Mouse (Mus musculus): Measurements from ENCODE around the gene Ctu1. TPM values are rescaled to one million over a fixed set of nuclear protein-coding genes. Genes with fewer than 3 reads are reported as not detected.
"Not testable (repeated sequence)": the region's sequence is repeated elsewhere in the genome, so short reads cannot be mapped to it uniquely, and the experiment has no call there.

Ctu1 gene
- polyA plus RNA-seq, 1 experiment from 2014 or later: 3.7 TPM

GRCm38 (mm10) chr7:43671064-43671808 lies 580 bp upstream of the Ctu1 start:
- Histone ChIP-seq H3K4me2 (ENCODE audit: low read depth, low read length) (peak overlapping the region; percentile 70), H3K27ac (ENCODE audit: low read length) (0 out of 2 replicates have a peak overlapping the region, but pooled peaks have one; percentile 5), H3K9ac (ENCODE audit: low read depth, low read length) (peak overlapping the region; percentile 52), H3K27me3 (ENCODE audit: control insufficient read depth, insufficient read depth, low read depth, low read length) (no peaks in the 10 kb centered on the region), H3K36me3 (ENCODE audit: control insufficient read depth, insufficient read depth) (peaks cover 2% of the 10 kb centered on the region; the same call in 1 of the 2 replicates), H3K9me3 (replicated peaks; ENCODE audit: control insufficient read depth, low read length) (no peaks in the 10 kb centered on the region), H3K4me1 (ENCODE audit: control insufficient read depth, low read depth, low read length) (peaks cover 7% of the 10 kb centered on the region), H3K4me3 (ENCODE audit: low read depth, low read length) (peak overlapping the region; percentile 76)
- peak; percentile 2; the same call in 1 of the 2 replicates for ATAC-seq (ENCODE audit: low read depth)
- WGBS (ENCODE audit: insufficient replicate concordance): 57% methylated on average over 11 of the region's 11 CpGs

- Histone ChIP-seq H3K9ac (ENCODE audit: low read depth, low read length) (peak overlapping the region; percentile 72), H3K9me3 (replicated peaks; ENCODE audit: control insufficient read depth, low read length) (no peaks in the 10 kb centered on the region), H3K4me1 (ENCODE audit: control insufficient read depth, low read depth, low read length) (peaks cover 7% of the 10 kb centered on the region), H3K27me3 (ENCODE audit: control insufficient read depth, insufficient read depth, low read depth, low read length) (no peaks in the 10 kb centered on the region), H3K36me3 (ENCODE audit: control insufficient read depth, insufficient read depth) (peaks cover 16% of the 10 kb centered on the region), H3K4me2 (ENCODE audit: low read depth, low read length) (peak overlapping the region; percentile 70), H3K27ac (ENCODE audit: low read length) (no peak overlapping the region), H3K4me3 (ENCODE audit: low read depth, low read length) (peak overlapping the region; percentile 76)
- WGBS (ENCODE audit: insufficient replicate concordance): 16% methylated on average over 10 of the region's 10 CpGs
- no peak for ATAC-seq (ENCODE audit: low read depth)
These were observed 905 bp downstream of the Ctu1 start for GRCm38 (mm10) chr7:43672581-43673260.

- no peak overlapping the region for H3K27ac ChIP-seq (ENCODE audit: low read length)
- H3K36me3 ChIP-seq (ENCODE audit: control insufficient read depth, insufficient read depth): peaks cover 17% of the 10 kb centered on the region
- no peaks in the 10 kb centered on the region for H3K27me3 ChIP-seq (ENCODE audit: control insufficient read depth, insufficient read depth, low read depth, low read length)
- H3K4me3 ChIP-seq (ENCODE audit: low read depth, low read length): no peak overlapping the region
- H3K9me3 ChIP-seq (replicated peaks; ENCODE audit: control insufficient read depth, low read length): no peaks in the 10 kb centered on the region
- peaks cover 7% of the 10 kb centered on the region for H3K4me1 ChIP-seq (ENCODE audit: control insufficient read depth, low read depth, low read length)
- no peak overlapping the region for H3K9ac ChIP-seq (ENCODE audit: low read depth, low read length)
- WGBS (ENCODE audit: insufficient replicate concordance): 88% methylated on average over 32 of the region's 32 CpGs
- no peak for ATAC-seq (ENCODE audit: low read depth)
- H3K4me2 ChIP-seq (ENCODE audit: low read depth, low read length): no peak overlapping the region
These were observed 3.3 kb downstream of the Ctu1 start for GRCm38 (mm10) chr7:43675091-43675490.

- H3K36me3 ChIP-seq (ENCODE audit: control insufficient read depth, insufficient read depth): peaks cover 17% of the 10 kb centered on the region
- no peak overlapping the region for H3K4me3 ChIP-seq (ENCODE audit: low read depth, low read length)
- no peaks in the 10 kb centered on the region for H3K9me3 ChIP-seq (replicated peaks; ENCODE audit: control insufficient read depth, low read length)
- H3K27me3 ChIP-seq (ENCODE audit: control insufficient read depth, insufficient read depth, low read depth, low read length): no peaks in the 10 kb centered on the region
- H3K4me2 ChIP-seq (ENCODE audit: low read depth, low read length): no peak overlapping the region
- H3K27ac ChIP-seq (ENCODE audit: low read length): no peak overlapping the region
- no peaks in the 10 kb centered on the region for H3K4me1 ChIP-seq (ENCODE audit: control insufficient read depth, low read depth, low read length)
- no peak for ATAC-seq (ENCODE audit: low read depth)
- H3K9ac ChIP-seq (ENCODE audit: low read depth, low read length): no peak overlapping the region
These were observed 6.7 kb downstream of the Ctu1 start for GRCm38 (mm10) chr7:43678517-43678916.

GRCm38 (mm10) chr7:43680960-43681359 lies 9.1 kb downstream of the Ctu1 start:
- H3K4me1 ChIP-seq (ENCODE audit: control insufficient read depth, low read depth, low read length): no peaks in the 10 kb centered on the region
- H3K27me3 ChIP-seq (ENCODE audit: control insufficient read depth, insufficient read depth, low read depth, low read length): no peaks in the 10 kb centered on the region
- 18% methylated on average over 5 of the region's 5 CpGs for WGBS (ENCODE audit: insufficient replicate concordance)
- peaks cover 15% of the 10 kb centered on the region; the same call in 1 of the 2 replicates for H3K36me3 ChIP-seq (ENCODE audit: control insufficient read depth, insufficient read depth)
- no peak for ATAC-seq (ENCODE audit: low read depth)
- H3K27ac ChIP-seq (ENCODE audit: low read length): no peak overlapping the region
- H3K9me3 ChIP-seq (replicated peaks; ENCODE audit: control insufficient read depth, low read length): no peaks in the 10 kb centered on the region
- no peak overlapping the region for H3K4me2 ChIP-seq (ENCODE audit: low read depth, low read length)
- H3K4me3 ChIP-seq (ENCODE audit: low read depth, low read length): no peak overlapping the region
- H3K9ac ChIP-seq (ENCODE audit: low read depth, low read length): no peak overlapping the region

GRCm38 (mm10) chr7:43682511-43682910 lies 10.7 kb downstream of the Ctu1 start:
- H3K27ac ChIP-seq (ENCODE audit: low read length); H3K36me3 ChIP-seq (ENCODE audit: control insufficient read depth, insufficient read depth); ATAC-seq (ENCODE audit: low read depth); H3K4me1 ChIP-seq (ENCODE audit: control insufficient read depth, low read depth, low read length); H3K27me3 ChIP-seq (ENCODE audit: control insufficient read depth, insufficient read depth, low read depth, low read length); H3K4me3 ChIP-seq (ENCODE audit: low read depth, low read length); H3K9me3 ChIP-seq (replicated peaks; ENCODE audit: control insufficient read depth, low read length); H3K4me2 ChIP-seq (ENCODE audit: low read depth, low read length); H3K9ac ChIP-seq (ENCODE audit: low read depth, low read length): not testable (repeated sequence)
- WGBS (ENCODE audit: insufficient replicate concordance): 21% methylated on average over 1 of the region's 1 CpGs

GRCm38 (mm10) chr7:43685088-43685487 lies 13.3 kb downstream of the Ctu1 start:
- no peak overlapping the region for H3K27ac ChIP-seq (ENCODE audit: low read length)
- ATAC-seq (ENCODE audit: low read depth): no peak
- no peaks in the 10 kb centered on the region for H3K36me3 ChIP-seq (ENCODE audit: control insufficient read depth, insufficient read depth)
- 20% methylated on average over 7 of the region's 7 CpGs for WGBS (ENCODE audit: insufficient replicate concordance)
- H3K4me2 ChIP-seq (ENCODE audit: low read depth, low read length): no peak overlapping the region
- H3K9ac ChIP-seq (ENCODE audit: low read depth, low read length): no peak overlapping the region
- no peak overlapping the region for H3K4me3 ChIP-seq (ENCODE audit: low read depth, low read length)
- no peaks in the 10 kb centered on the region for H3K4me1 ChIP-seq (ENCODE audit: control insufficient read depth, low read depth, low read length)
- H3K9me3 ChIP-seq (replicated peaks; ENCODE audit: control insufficient read depth, low read length): no peaks in the 10 kb centered on the region
- no peaks in the 10 kb centered on the region for H3K27me3 ChIP-seq (ENCODE audit: control insufficient read depth, insufficient read depth, low read depth, low read length)

- no peak within 1 kb of the TSS for H3K4me3 ChIP-seq (ENCODE audit: low read depth, low read length)
- no peaks in the 10 kb centered on the region for H3K27me3 ChIP-seq (ENCODE audit: control insufficient read depth, insufficient read depth, low read depth, low read length)
- no peak within 1 kb of the TSS for H3K27ac ChIP-seq (ENCODE audit: low read length)
- no peak within 1 kb of the TSS for H3K9ac ChIP-seq (ENCODE audit: low read depth, low read length)
- H3K36me3 ChIP-seq (ENCODE audit: control insufficient read depth, insufficient read depth): no peaks in the 10 kb centered on the region
- no peak within 1 kb of the TSS for H3K4me2 ChIP-seq (ENCODE audit: low read depth, low read length)
- H3K9me3 ChIP-seq (replicated peaks; ENCODE audit: control insufficient read depth, low read length): no peaks in the 10 kb centered on the region
- no peak for ATAC-seq (ENCODE audit: low read depth)
- H3K4me1 ChIP-seq (ENCODE audit: control insufficient read depth, low read depth, low read length): no peaks in the 10 kb centered on the region
These were observed 18.3 kb downstream of the Ctu1 start, which contains the start of gene Klk14 for GRCm38 (mm10) chr7:43690118-43690517. Gene Klk14 (plus strand): TSS chr7:43690418.

- Histone ChIP-seq H3K9ac (ENCODE audit: low read depth, low read length) (no peak overlapping the region), H3K4me2 (ENCODE audit: low read depth, low read length) (no peak overlapping the region), H3K4me3 (ENCODE audit: low read depth, low read length) (no peak overlapping the region), H3K9me3 (replicated peaks; ENCODE audit: control insufficient read depth, low read length) (no peaks in the 10 kb centered on the region), H3K36me3 (ENCODE audit: control insufficient read depth, insufficient read depth) (no peaks in the 10 kb centered on the region), H3K27ac (ENCODE audit: low read length) (no peak overlapping the region), H3K27me3 (ENCODE audit: control insufficient read depth, insufficient read depth, low read depth, low read length) (no peaks in the 10 kb centered on the region), H3K4me1 (ENCODE audit: control insufficient read depth, low read depth, low read length) (no peaks in the 10 kb centered on the region)
- no peak for ATAC-seq (ENCODE audit: low read depth)
- WGBS (ENCODE audit: insufficient replicate concordance): 67% methylated on average over 3 of the region's 3 CpGs
These were observed 38.2 kb downstream of the Ctu1 start for GRCm38 (mm10) chr7:43710031-43710430.
